Mouse (Mus musculus) cerebellum, postnatal 4 days (tissue): ENCODE data around the gene Inpp5k.
A peak's percentile ranks its signal among the peaks of the same experiment; 100 is the strongest.
"Not testable (repeated sequence)": the region's sequence is repeated elsewhere in the genome, so short reads cannot be mapped to it uniquely, and the experiment has no call there.

ENCODE experiments used
- DNase-seq, 2 experiments: peaks; one replicate each; pipeline ENCODE4 v3.0.0; 2022; ENCODE audit warnings: low spot score in 2 of 2, mixed read lengths in 1 of 2

Inpp5k gene

GRCm38 (mm10) chr11:75677881-75678746 is 47.3 kb downstream of the Inpp5k start:
- no peak for DNase-seq

GRCm38 (mm10) chr11:75678747-75679438 is 48.1 kb downstream of the Inpp5k start, which contains the start of gene Crk:
Gene Crk (plus strand): TSS chr11:75679259.
- DNase-seq = peak; percentile 90 to 97

GRCm38 (mm10) chr11:75679439-75680171 is 48.8 kb downstream of the Inpp5k start:
- DNase-seq = peak in 1 of 2 experiments; percentile 24

- DNase-seq = no peak
Observed at GRCm38 (mm10) chr11:75684462-75684861, 53.7 kb downstream of the Inpp5k start.

- DNase-seq = no peak
Observed at GRCm38 (mm10) chr11:75684956-75685355, 54.2 kb downstream of the Inpp5k start.

- DNase-seq = no peak
Observed at GRCm38 (mm10) chr11:75687343-75687993, 56.7 kb downstream of the Inpp5k start.

GRCm38 (mm10) chr11:75688132-75688531 is 57.3 kb downstream of the Inpp5k start:
- no peak for DNase-seq

GRCm38 (mm10) chr11:75689977-75690376 is 59.2 kb downstream of the Inpp5k start:
- no peak for DNase-seq

- no peak for DNase-seq
Observed at GRCm38 (mm10) chr11:75691047-75691446, 60.3 kb downstream of the Inpp5k start.

GRCm38 (mm10) chr11:75693570-75693969 is 62.8 kb downstream of the Inpp5k start:
- DNase-seq = no peak

GRCm38 (mm10) chr11:75697464-75697863 is 66.7 kb downstream of the Inpp5k start:
- DNase-seq = not testable (repeated sequence)
